Mouse (Mus musculus): ENCODE measurements around the gene Gmppa.

Gmppa gene

GRCm38 (mm10) chr1:75463652-75464204 is 28.0 kb downstream of the Gmppa start:
- no peak for TF ChIP-seq CTCF (conservative IDR thresholded peaks at IDR 0.05; ENCODE audit: low read length)
- TF ChIP-seq NANOG (IDR thresholded peaks at IDR 0.05; ENCODE audit: borderline replicate concordance, low read length) = no peak
- no peak for TF ChIP-seq POU5F1 (IDR thresholded peaks at IDR 0.05; ENCODE audit: borderline replicate concordance, low read length)
- H3K27me3 ChIP-seq (ENCODE audit: insufficient read depth, low read length) = peaks cover 69% of the 10 kb centered on the region
- H3K4me3 ChIP-seq (replicated peaks; ENCODE audit: low read length) = no peak overlapping the region
- H3K4me1 ChIP-seq (replicated peaks; ENCODE audit: low read depth, low read length) = peaks cover 10% of the 10 kb centered on the region
- peaks cover 6% of the 10 kb centered on the region for H3K9me3 ChIP-seq (ENCODE audit: low read length)
- H3K36me3 ChIP-seq (ENCODE audit: insufficient read depth, low read length) = no peaks in the 10 kb centered on the region

- H3K4me3 ChIP-seq (replicated peaks; ENCODE audit: low read length) = no peak overlapping the region
- peaks cover 12% of the 10 kb centered on the region for H3K4me1 ChIP-seq (replicated peaks; ENCODE audit: low read depth, low read length)
- H3K36me3 ChIP-seq (ENCODE audit: insufficient read depth, low read length) = 0 out of 2 replicates have a peak, but pooled peaks cover under 1% of the 10 kb centered on the region
- TF ChIP-seq NANOG (IDR thresholded peaks at IDR 0.05; ENCODE audit: borderline replicate concordance, low read length) (no peak), POU5F1 (IDR thresholded peaks at IDR 0.05; ENCODE audit: borderline replicate concordance, low read length) (no peak), CTCF (conservative IDR thresholded peaks at IDR 0.05; ENCODE audit: low read length) (peak; percentile 64)
- peaks cover 82% of the 10 kb centered on the region for H3K27me3 ChIP-seq (ENCODE audit: insufficient read depth, low read length)
- H3K9me3 ChIP-seq (ENCODE audit: low read length) = 0 out of 2 replicates have a peak, but pooled peaks cover 2% of the 10 kb centered on the region
These were observed 31.6 kb downstream of the Gmppa start for GRCm38 (mm10) chr1:75467215-75467927.

- Histone ChIP-seq H3K27me3 (ENCODE audit: insufficient read depth, low read length) (peaks cover 73% of the 10 kb centered on the region), H3K4me1 (replicated peaks; ENCODE audit: low read depth, low read length) (peaks cover 16% of the 10 kb centered on the region), H3K4me3 (replicated peaks; ENCODE audit: low read length) (no peak overlapping the region), H3K36me3 (ENCODE audit: insufficient read depth, low read length) (peaks cover 20% of the 10 kb centered on the region), H3K9me3 (ENCODE audit: low read length) (no peaks in the 10 kb centered on the region)
- TF ChIP-seq NANOG (IDR thresholded peaks at IDR 0.05; ENCODE audit: borderline replicate concordance, low read length) = no peak
- no peak for TF ChIP-seq CTCF (conservative IDR thresholded peaks at IDR 0.05; ENCODE audit: low read length)
- TF ChIP-seq POU5F1 (IDR thresholded peaks at IDR 0.05; ENCODE audit: borderline replicate concordance, low read length) = no peak
These were observed 33.6 kb downstream of the Gmppa start for GRCm38 (mm10) chr1:75469287-75469825.

- peaks cover 63% of the 10 kb centered on the region for H3K4me1 ChIP-seq (replicated peaks; ENCODE audit: low read depth, low read length)
- no peak overlapping the region for H3K4me3 ChIP-seq (replicated peaks; ENCODE audit: low read length)
- TF ChIP-seq NANOG (IDR thresholded peaks at IDR 0.05; ENCODE audit: borderline replicate concordance, low read length) (no peak), POU5F1 (IDR thresholded peaks at IDR 0.05; ENCODE audit: borderline replicate concordance, low read length) (no peak), CTCF (conservative IDR thresholded peaks at IDR 0.05; ENCODE audit: low read length) (no peak)
- no peaks in the 10 kb centered on the region for H3K9me3 ChIP-seq (ENCODE audit: low read length)
- H3K36me3 ChIP-seq (ENCODE audit: insufficient read depth, low read length) = peaks cover 48% of the 10 kb centered on the region
- peaks cover 30% of the 10 kb centered on the region for H3K27me3 ChIP-seq (ENCODE audit: insufficient read depth, low read length)
These were observed 40.7 kb downstream of the Gmppa start for GRCm38 (mm10) chr1:75476441-75476840.

- TF ChIP-seq CTCF (conservative IDR thresholded peaks at IDR 0.05; ENCODE audit: low read length) (peak; percentile 87), NANOG (IDR thresholded peaks at IDR 0.05; ENCODE audit: borderline replicate concordance, low read length) (no peak)
- H3K36me3 ChIP-seq (ENCODE audit: insufficient read depth, low read length) = peaks cover 47% of the 10 kb centered on the region
- peaks cover 31% of the 10 kb centered on the region for H3K27me3 ChIP-seq (ENCODE audit: insufficient read depth, low read length)
- H3K4me3 ChIP-seq (replicated peaks; ENCODE audit: low read length) = peak overlapping the region; percentile 96
- H3K9me3 ChIP-seq (ENCODE audit: low read length) = no peaks in the 10 kb centered on the region
- H3K4me1 ChIP-seq (replicated peaks; ENCODE audit: low read depth, low read length) = peaks cover 71% of the 10 kb centered on the region
These were observed 41.7 kb downstream of the Gmppa start for GRCm38 (mm10) chr1:75477264-75477965.

GRCm38 (mm10) chr1:75477966-75478290 is 42.2 kb downstream of the Gmppa start:
- Histone ChIP-seq H3K27me3 (ENCODE audit: insufficient read depth, low read length) (peaks cover 33% of the 10 kb centered on the region), H3K9me3 (ENCODE audit: low read length) (no peaks in the 10 kb centered on the region), H3K4me1 (replicated peaks; ENCODE audit: low read depth, low read length) (peaks cover 75% of the 10 kb centered on the region), H3K4me3 (replicated peaks; ENCODE audit: low read length) (peak overlapping the region; percentile 96), H3K36me3 (ENCODE audit: insufficient read depth, low read length) (peaks cover 42% of the 10 kb centered on the region)
- TF ChIP-seq CTCF (conservative IDR thresholded peaks at IDR 0.05; ENCODE audit: low read length) (no peak), NANOG (IDR thresholded peaks at IDR 0.05; ENCODE audit: borderline replicate concordance, low read length) (no peak), POU5F1 (IDR thresholded peaks at IDR 0.05; ENCODE audit: borderline replicate concordance, low read length) (no peak)

GRCm38 (mm10) chr1:75478497-75478896 is 42.8 kb downstream of the Gmppa start:
- TF ChIP-seq POU5F1 (IDR thresholded peaks at IDR 0.05; ENCODE audit: borderline replicate concordance, low read length) (no peak), CTCF (conservative IDR thresholded peaks at IDR 0.05; ENCODE audit: low read length) (no peak), NANOG (IDR thresholded peaks at IDR 0.05; ENCODE audit: borderline replicate concordance, low read length) (no peak)
- peaks cover 80% of the 10 kb centered on the region for H3K4me1 ChIP-seq (replicated peaks; ENCODE audit: low read depth, low read length)
- H3K27me3 ChIP-seq (ENCODE audit: insufficient read depth, low read length) = peaks cover 38% of the 10 kb centered on the region

GRCm38 (mm10) chr1:75478916-75479634 is 43.3 kb downstream of the Gmppa start, which contains the start of the genes Chpf and Tmem198:
Gene Chpf (minus strand): TSS chr1:75479307.
Gene Tmem198 (plus strand): TSS chr1:75479532.
- H3K36me3 ChIP-seq (ENCODE audit: insufficient read depth, low read length) = peaks cover 30% of the 10 kb centered on the region
- H3K9me3 ChIP-seq (ENCODE audit: low read length) = no peaks in the 10 kb centered on the region
- no peak for TF ChIP-seq POU5F1 (IDR thresholded peaks at IDR 0.05; ENCODE audit: borderline replicate concordance, low read length)
- no peak for TF ChIP-seq CTCF (conservative IDR thresholded peaks at IDR 0.05; ENCODE audit: low read length)
- TF ChIP-seq NANOG (IDR thresholded peaks at IDR 0.05; ENCODE audit: borderline replicate concordance, low read length) = no peak
- H3K27me3 ChIP-seq (ENCODE audit: insufficient read depth, low read length) = peaks cover 44% of the 10 kb centered on the region
- H3K4me3 ChIP-seq (replicated peaks; ENCODE audit: low read length) = peak within 1 kb of the TSS; percentile 96
- H3K4me1 ChIP-seq (replicated peaks; ENCODE audit: low read depth, low read length) = peaks cover 78% of the 10 kb centered on the region

More at GRCm38 (mm10) chr1:75478497-75478896, 42.8 kb downstream of the Gmppa start:
- no peaks in the 10 kb centered on the region for H3K9me3 ChIP-seq (ENCODE audit: low read length)
- peak overlapping the region; percentile 96 for H3K4me3 ChIP-seq (replicated peaks; ENCODE audit: low read length)
- peaks cover 36% of the 10 kb centered on the region for H3K36me3 ChIP-seq (ENCODE audit: insufficient read depth, low read length)

Data from E14TG2a.4 (cell line).